Mouse (Mus musculus): ENCODE results near the gene Cela3a. TPM values are rescaled to one million over a fixed set of nuclear protein-coding genes. Genes with fewer than 3 reads are reported as not detected.
A peak's percentile ranks its signal among the peaks of the same experiment; 100 is the strongest.

The Cela3a gene
- polyA plus RNA-seq, 1 experiment from 2014 or later: not detected

DNA sequence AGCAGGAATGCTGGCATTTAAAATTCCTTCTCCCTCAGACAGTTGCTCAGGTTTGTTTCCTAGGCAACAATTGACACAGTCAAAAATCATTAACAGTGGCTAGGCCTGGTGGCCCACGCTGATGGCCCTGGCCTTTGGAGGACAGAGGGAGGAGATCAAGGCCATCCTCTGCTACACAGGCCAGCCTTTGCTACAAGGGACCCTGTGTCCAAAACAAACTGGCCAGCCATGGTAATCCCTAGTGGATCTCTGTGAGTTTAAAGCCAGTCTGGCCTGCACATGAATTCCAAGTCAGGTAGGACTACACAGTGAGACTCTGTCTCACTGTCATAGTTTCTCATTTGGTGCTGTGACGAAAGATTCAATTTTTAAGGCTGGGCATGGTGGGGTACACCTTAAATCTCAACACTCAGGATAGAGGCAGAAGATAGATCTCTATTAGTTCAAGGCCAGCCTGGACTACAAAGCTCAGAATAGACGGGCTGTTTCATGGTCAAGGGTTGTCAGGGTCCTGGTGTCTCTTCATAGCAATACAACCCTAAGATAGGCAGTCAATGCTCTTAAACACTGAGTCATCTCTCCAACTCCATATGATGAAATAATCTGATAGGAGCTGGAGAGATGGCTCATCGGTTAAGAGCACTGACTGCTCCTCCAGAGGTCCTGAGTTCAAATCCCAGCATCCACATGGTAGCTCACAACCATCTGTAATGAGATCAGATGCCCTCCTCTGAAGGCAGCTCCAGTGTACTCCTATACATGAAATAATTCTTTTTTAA lies 31.9 kb downstream of the Cela3a start:
- no peak overlapping the region for H3K27ac ChIP-seq (replicated peaks in 1 of 2; ENCODE audit: control insufficient read depth in 1 of 2, insufficient read depth in 1 of 2, low read depth in 2 of 2, low read length in 2 of 2)
- no peak overlapping the region for H3K4me2 ChIP-seq (ENCODE audit: low read length)
- H3K9ac ChIP-seq (ENCODE audit: low read length): no peak overlapping the region
- H3K4me3 ChIP-seq (ENCODE audit: control insufficient read depth in 1 of 2, insufficient read depth in 1 of 2, low read depth in 1 of 2, low read length in 2 of 2): no peak overlapping the region
- no peak for ATAC-seq (ENCODE audit: insufficient number of reproducible peaks, insufficient read depth, low FRiP score, low read depth)
- peaks cover 4 to 18% of the 10 kb centered on the region in 2 experiments for H3K4me1 ChIP-seq (ENCODE audit: control insufficient read depth in 2 of 2, insufficient read depth in 2 of 2, low read length in 2 of 2)
- H3K27me3 ChIP-seq (ENCODE audit: control insufficient read depth, insufficient read depth, low read length): no peaks in the 10 kb centered on the region
- no peaks in the 10 kb centered on the region for H3K9me3 ChIP-seq (ENCODE audit: control insufficient read depth, low read length)
- H3K36me3 ChIP-seq (ENCODE audit: control insufficient read depth, insufficient read depth, low read length): no peaks in the 10 kb centered on the region
- WGBS: 80% methylated on average over 4 of the region's 4 CpGs

DNA sequence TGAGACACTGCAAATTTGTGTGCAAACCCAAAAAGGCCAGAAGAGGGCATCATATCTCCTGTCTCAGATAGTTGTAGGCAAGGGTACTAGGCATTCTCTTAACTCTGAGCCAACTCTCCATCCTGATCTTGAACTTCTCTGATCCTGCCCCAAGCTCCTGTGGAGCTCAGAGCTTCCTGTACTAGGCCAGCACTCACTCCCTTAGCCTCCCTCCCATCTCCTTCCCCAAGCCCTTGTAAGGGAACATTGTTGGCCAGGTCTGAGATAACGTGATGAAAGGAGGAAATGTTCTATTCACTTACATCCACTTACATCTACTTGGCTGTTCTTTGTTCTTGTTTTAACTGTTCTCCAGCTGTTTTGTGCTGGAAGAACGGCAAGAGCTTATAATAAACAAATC lies 32.8 kb downstream of the Cela3a start:
- Histone ChIP-seq H3K9ac (ENCODE audit: low read length) (no peak overlapping the region), H3K27ac (replicated peaks in 1 of 2; ENCODE audit: control insufficient read depth in 1 of 2, insufficient read depth in 1 of 2, low read depth in 2 of 2, low read length in 2 of 2) (no peak overlapping the region), H3K4me2 (ENCODE audit: low read length) (no peak overlapping the region), H3K4me1 (ENCODE audit: control insufficient read depth in 2 of 2, insufficient read depth in 2 of 2, low read length in 2 of 2) (peaks cover 7 to 23% of the 10 kb centered on the region in 2 experiments), H3K27me3 (ENCODE audit: control insufficient read depth, insufficient read depth, low read length) (no peaks in the 10 kb centered on the region), H3K9me3 (ENCODE audit: control insufficient read depth, low read length) (no peaks in the 10 kb centered on the region), H3K36me3 (ENCODE audit: control insufficient read depth, insufficient read depth, low read length) (no peaks in the 10 kb centered on the region), H3K4me3 (ENCODE audit: control insufficient read depth in 1 of 2, insufficient read depth in 1 of 2, low read depth in 1 of 2, low read length in 2 of 2) (no peak overlapping the region)
- no peak for ATAC-seq (ENCODE audit: insufficient number of reproducible peaks, insufficient read depth, low FRiP score, low read depth)
- WGBS: 33% methylated on average over 2 of the region's 2 CpGs

DNA sequence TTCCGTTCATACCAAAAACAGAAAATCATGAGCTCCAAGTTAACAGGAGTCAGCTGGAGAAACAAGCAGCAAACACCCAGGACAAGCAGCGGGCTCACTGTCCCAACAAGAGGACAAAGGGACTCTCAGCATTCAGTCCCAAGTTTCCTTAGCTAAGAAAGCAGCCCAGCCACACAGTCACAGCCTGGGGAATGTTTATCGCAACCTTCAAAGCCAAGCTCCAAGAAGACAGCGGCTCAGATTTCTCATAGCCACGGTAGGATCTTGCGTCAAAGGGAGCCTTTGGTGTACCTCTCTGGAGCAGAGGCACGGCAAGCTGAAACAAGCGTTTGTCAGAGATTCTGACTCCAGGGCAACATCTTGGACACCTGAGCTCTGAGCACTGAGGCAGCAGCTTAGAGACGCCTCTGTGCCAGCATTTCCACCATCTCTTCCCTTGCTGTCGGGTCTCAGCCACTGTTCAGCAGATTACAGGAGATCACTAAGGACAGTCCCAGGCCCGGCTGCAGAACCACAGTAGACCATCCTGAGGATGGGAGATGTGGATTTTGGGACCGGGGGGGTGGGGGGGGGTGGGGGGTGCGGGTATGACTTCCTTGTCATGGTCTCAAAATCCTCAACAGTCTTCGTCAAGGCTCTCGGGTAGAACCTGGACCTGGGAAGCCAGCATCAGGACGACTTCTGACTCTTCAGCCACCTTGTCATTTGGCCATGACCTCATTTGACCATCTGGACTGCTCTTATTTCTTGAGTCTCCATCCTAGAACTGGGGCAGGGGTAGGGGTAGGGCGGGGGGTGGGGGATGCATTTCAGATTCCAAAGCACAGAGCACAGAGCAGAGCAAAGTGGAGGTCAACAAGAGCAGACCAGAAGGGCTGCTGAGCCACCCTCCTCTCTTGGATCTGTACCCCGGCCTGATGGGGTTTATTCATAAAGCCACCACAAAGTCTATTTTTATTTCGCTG lies 34.0 kb downstream of the Cela3a start:
- no peaks in the 10 kb centered on the region for H3K9me3 ChIP-seq (ENCODE audit: control insufficient read depth, low read length)
- peaks cover 5 to 18% of the 10 kb centered on the region in 2 experiments; a peak in 2 of 4 replicates for H3K4me1 ChIP-seq (ENCODE audit: control insufficient read depth in 2 of 2, insufficient read depth in 2 of 2, low read length in 2 of 2)
- 36% methylated on average over 19 of the region's 19 CpGs for WGBS
- H3K4me2 ChIP-seq (ENCODE audit: low read length): peak overlapping the region; percentile 41
- no peaks in the 10 kb centered on the region for H3K27me3 ChIP-seq (ENCODE audit: control insufficient read depth, insufficient read depth, low read length)
- peak overlapping the region; percentile 42; the same call in 1 of the 2 replicates for H3K9ac ChIP-seq (ENCODE audit: low read length)
- H3K4me3 ChIP-seq (ENCODE audit: control insufficient read depth in 1 of 2, insufficient read depth in 1 of 2, low read depth in 1 of 2, low read length in 2 of 2): no peak overlapping the region
- H3K27ac ChIP-seq (replicated peaks in 1 of 2; ENCODE audit: control insufficient read depth in 1 of 2, insufficient read depth in 1 of 2, low read depth in 2 of 2, low read length in 2 of 2): peak overlapping the region; percentile 15 to 44; a peak in 1 of 4 replicates
- H3K36me3 ChIP-seq (ENCODE audit: control insufficient read depth, insufficient read depth, low read length): no peaks in the 10 kb centered on the region
- ATAC-seq (ENCODE audit: insufficient number of reproducible peaks, insufficient read depth, low FRiP score, low read depth): no peak

DNA sequence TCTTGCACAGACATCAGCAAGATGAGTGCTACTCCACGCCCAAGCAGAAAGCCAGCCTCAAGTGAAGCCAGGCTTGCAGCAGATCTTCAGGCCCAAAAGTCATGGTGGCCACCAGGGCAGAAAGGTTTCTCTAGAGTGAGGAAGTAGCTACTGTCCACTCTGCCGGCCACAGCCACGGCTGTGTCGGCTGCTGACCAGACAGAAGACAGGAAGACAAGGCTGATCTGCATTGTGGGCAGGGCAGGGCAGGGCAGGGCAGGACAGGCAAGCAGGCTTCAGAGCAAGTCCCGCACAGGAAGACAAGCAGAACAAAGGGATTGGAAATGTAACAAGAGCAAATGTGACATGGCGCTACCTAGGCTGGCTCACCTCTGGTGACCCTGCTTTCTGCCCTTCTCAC lies 35.9 kb downstream of the Cela3a start:
- WGBS: 57% methylated on average over 6 of the region's 6 CpGs
- no peaks in the 10 kb centered on the region for H3K27me3 ChIP-seq (ENCODE audit: control insufficient read depth, insufficient read depth, low read length)

DNA sequence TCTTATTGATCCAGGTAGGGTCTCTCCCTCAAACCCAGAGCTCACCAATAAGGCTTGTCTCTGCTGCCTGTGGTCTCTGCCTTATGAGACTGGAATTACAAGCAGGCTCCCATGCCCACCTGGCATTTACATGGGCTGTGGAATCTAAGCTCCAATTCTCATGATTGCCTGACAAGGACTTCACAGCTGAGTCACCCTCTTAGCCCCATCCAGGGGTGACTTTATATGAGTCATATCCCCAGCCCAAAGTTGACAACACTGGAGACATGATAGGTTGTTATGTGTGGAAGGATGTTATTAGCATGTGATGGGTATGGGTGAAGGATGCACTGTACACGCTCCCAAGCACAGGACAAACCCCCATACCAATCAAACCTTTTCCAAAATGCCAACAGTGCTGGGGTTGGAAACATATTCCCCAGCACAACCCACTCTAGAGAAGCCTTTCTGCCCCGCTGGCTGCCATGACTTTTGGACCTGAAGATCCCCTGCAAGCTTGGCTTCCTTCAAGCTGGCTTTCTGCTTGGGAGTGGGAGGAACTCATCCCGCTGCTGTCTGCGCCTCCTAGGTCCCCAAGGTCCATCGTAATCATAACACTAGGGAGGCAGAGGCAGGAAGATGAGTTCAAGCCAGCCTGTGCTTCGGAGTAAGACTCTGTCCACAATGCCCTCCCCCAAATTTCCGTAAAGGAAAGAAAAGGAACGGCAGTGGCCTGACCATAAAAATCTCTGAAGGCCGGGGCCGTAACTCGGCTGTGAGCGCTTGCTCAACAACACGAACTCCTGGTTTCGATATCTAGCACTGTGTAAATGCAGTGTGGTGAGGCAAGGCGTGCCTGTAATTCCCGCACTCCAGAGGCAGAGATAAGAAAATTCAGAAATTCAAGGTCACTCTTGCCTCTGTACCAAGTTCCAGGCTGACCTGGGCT lies 37.7 kb downstream of the Cela3a start:
- no peak overlapping the region for H3K4me2 ChIP-seq (ENCODE audit: low read length)
- WGBS: 65% methylated on average over 16 of the region's 16 CpGs
- no peaks in the 10 kb centered on the region for H3K9me3 ChIP-seq (ENCODE audit: control insufficient read depth, low read length)
- H3K4me1 ChIP-seq (ENCODE audit: control insufficient read depth in 2 of 2, insufficient read depth in 2 of 2, low read length in 2 of 2): peaks cover 17 to 36% of the 10 kb centered on the region in 2 experiments
- H3K27me3 ChIP-seq (ENCODE audit: control insufficient read depth, insufficient read depth, low read length): no peaks in the 10 kb centered on the region
- H3K27ac ChIP-seq (replicated peaks in 1 of 2; ENCODE audit: control insufficient read depth in 1 of 2, insufficient read depth in 1 of 2, low read depth in 2 of 2, low read length in 2 of 2): no peak overlapping the region
- H3K4me3 ChIP-seq (ENCODE audit: control insufficient read depth in 1 of 2, insufficient read depth in 1 of 2, low read depth in 1 of 2, low read length in 2 of 2): no peak overlapping the region
- no peak overlapping the region; the same call in 1 of the 2 replicates for H3K9ac ChIP-seq (ENCODE audit: low read length)
- no peak for ATAC-seq (ENCODE audit: insufficient number of reproducible peaks, insufficient read depth, low FRiP score, low read depth)
- no peaks in the 10 kb centered on the region for H3K36me3 ChIP-seq (ENCODE audit: control insufficient read depth, insufficient read depth, low read length)

More for the DNA sequence above, 35.9 kb downstream of the Cela3a start:
- no peak overlapping the region for H3K4me2 ChIP-seq (ENCODE audit: low read length)
- no peak overlapping the region for H3K9ac ChIP-seq (ENCODE audit: low read length)
- H3K9me3 ChIP-seq (ENCODE audit: control insufficient read depth, low read length): no peaks in the 10 kb centered on the region
- no peak overlapping the region for H3K4me3 ChIP-seq (ENCODE audit: control insufficient read depth in 1 of 2, insufficient read depth in 1 of 2, low read depth in 1 of 2, low read length in 2 of 2)
- no peaks in the 10 kb centered on the region for H3K36me3 ChIP-seq (ENCODE audit: control insufficient read depth, insufficient read depth, low read length)
- no peak for ATAC-seq (ENCODE audit: insufficient number of reproducible peaks, insufficient read depth, low FRiP score, low read depth)
- peaks cover 8 to 21% of the 10 kb centered on the region in 2 experiments; a peak in 3 of 4 replicates for H3K4me1 ChIP-seq (ENCODE audit: control insufficient read depth in 2 of 2, insufficient read depth in 2 of 2, low read length in 2 of 2)
- 0 out of 4 replicates have a peak overlapping the region, but pooled peaks of 1 of the 2 experiments have one; percentile 5 for H3K27ac ChIP-seq (replicated peaks in 1 of 2; ENCODE audit: control insufficient read depth in 1 of 2, insufficient read depth in 1 of 2, low read depth in 2 of 2, low read length in 2 of 2)

DNA sequence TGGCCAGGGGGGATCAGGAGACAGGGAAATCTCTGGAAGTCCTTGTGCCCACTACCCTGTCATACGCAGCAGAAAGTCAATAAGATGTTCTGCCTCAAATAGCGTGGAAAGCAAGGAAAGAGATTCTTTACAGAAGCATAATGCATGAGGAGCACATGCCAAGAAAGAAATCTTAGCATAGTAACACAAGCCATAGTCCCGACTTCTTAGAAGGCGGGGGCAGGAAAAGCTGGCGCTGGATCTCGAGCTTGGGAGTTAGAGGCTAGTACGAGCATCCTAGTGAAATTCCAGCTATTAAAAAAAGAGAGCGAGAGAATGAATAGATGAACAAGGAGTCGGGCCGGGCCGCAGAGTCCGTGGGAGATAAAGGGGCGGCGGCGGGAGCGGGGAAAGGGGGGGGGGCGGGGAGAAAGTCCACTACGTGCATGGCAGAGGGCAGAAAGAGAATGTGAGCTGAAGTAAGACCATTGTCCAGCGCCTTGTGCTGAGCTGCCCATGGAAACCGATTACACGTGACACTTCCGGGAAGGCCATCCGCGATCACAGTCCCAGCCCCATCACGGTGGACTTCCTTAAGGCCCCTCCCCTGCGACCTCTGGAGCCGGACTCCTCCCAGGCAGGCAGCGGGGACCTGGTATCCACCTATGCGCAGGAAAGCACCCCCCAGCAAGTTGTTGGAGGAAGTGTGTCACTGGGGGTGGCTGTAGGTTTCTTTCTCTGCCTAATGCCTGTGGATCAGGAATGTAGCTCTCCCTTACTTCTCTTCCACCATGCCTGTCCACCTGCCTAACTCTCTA lies 39.4 kb downstream of the Cela3a start:
- Histone ChIP-seq H3K27me3 (ENCODE audit: control insufficient read depth, insufficient read depth, low read length) (no peaks in the 10 kb centered on the region), H3K4me2 (ENCODE audit: low read length) (peak overlapping the region; percentile 78), H3K4me1 (ENCODE audit: control insufficient read depth in 2 of 2, insufficient read depth in 2 of 2, low read length in 2 of 2) (peaks cover 15 to 27% of the 10 kb centered on the region in 2 experiments), H3K4me3 (ENCODE audit: control insufficient read depth in 1 of 2, insufficient read depth in 1 of 2, low read depth in 1 of 2, low read length in 2 of 2) (peak overlapping the region; percentile 40 to 54), H3K9ac (ENCODE audit: low read length) (peak overlapping the region; percentile 64), H3K36me3 (ENCODE audit: control insufficient read depth, insufficient read depth, low read length) (no peaks in the 10 kb centered on the region), H3K9me3 (ENCODE audit: control insufficient read depth, low read length) (no peaks in the 10 kb centered on the region), H3K27ac (replicated peaks in 1 of 2; ENCODE audit: control insufficient read depth in 1 of 2, insufficient read depth in 1 of 2, low read depth in 2 of 2, low read length in 2 of 2) (peak overlapping the region; percentile 37 to 46; a peak in 2 of 4 replicates)
- peak; percentile 52; the same call in 1 of the 2 replicates for ATAC-seq (ENCODE audit: insufficient number of reproducible peaks, insufficient read depth, low FRiP score, low read depth)
- 8% methylated on average over 27 of the region's 29 CpGs for WGBS

Data from heart, embryonic 14.5 days (tissue).